Mouse (Mus musculus): ENCODE data around the gene Aen.
A peak's percentile ranks its signal among the peaks of the same experiment; 100 is the strongest.

Gene Aen

GRCm38 (mm10) chr7:78895653-78896333 is at the start of gene Aen:
Gene Aen (plus strand): TSS chr7:78895854.
- DNase-seq: peak; percentile 100

GRCm38 (mm10) chr7:78846066-78846716 is 49.5 kb upstream of the Aen start:
- no peak for DNase-seq

- peak; percentile 92 to 97 for DNase-seq
These were observed 48.8 kb upstream of the Aen start, which contains the start of gene Det1 for GRCm38 (mm10) chr7:78846737-78847434. Gene Det1 (minus strand): TSS chr7:78847263.

GRCm38 (mm10) chr7:78854051-78854450 is 41.6 kb upstream of the Aen start:
- DNase-seq: no peak

- no peak for DNase-seq
These were observed 40.5 kb upstream of the Aen start for GRCm38 (mm10) chr7:78855044-78855655.

GRCm38 (mm10) chr7:78863796-78864445 is 31.7 kb upstream of the Aen start:
- DNase-seq: no peak

- DNase-seq: no peak
These were observed 31.2 kb upstream of the Aen start for GRCm38 (mm10) chr7:78864446-78864802.

GRCm38 (mm10) chr7:78865212-78865949 is 30.3 kb upstream of the Aen start:
- no peak for DNase-seq

GRCm38 (mm10) chr7:78868731-78869130 is 26.9 kb upstream of the Aen start:
- DNase-seq: no peak

GRCm38 (mm10) chr7:78872366-78872765 is 23.3 kb upstream of the Aen start:
- no peak for DNase-seq

GRCm38 (mm10) chr7:78872831-78873230 is 22.8 kb upstream of the Aen start:
- no peak for DNase-seq

- no peak for DNase-seq
These were observed 13.8 kb upstream of the Aen start for GRCm38 (mm10) chr7:78881607-78882468.

- no peak for DNase-seq
These were observed 13.2 kb upstream of the Aen start for GRCm38 (mm10) chr7:78882469-78882837.

- DNase-seq: peak in 1 of 2 experiments; percentile 19
These were observed 12.5 kb upstream of the Aen start for GRCm38 (mm10) chr7:78883016-78883725.

GRCm38 (mm10) chr7:78883726-78884060 is 12.0 kb upstream of the Aen start:
- DNase-seq: no peak

GRCm38 (mm10) chr7:78884139-78884538 is 11.5 kb upstream of the Aen start:
- no peak for DNase-seq

GRCm38 (mm10) chr7:78885404-78885803 is 10.2 kb upstream of the Aen start:
- DNase-seq: no peak

- no peak for DNase-seq
These were observed 9.2 kb upstream of the Aen start for GRCm38 (mm10) chr7:78886496-78886895.

- DNase-seq: no peak
These were observed 8.2 kb upstream of the Aen start for GRCm38 (mm10) chr7:78887431-78887842.

- peak; percentile 74 to 94 for DNase-seq
These were observed 5.0 kb upstream of the Aen start for GRCm38 (mm10) chr7:78890641-78891040.

GRCm38 (mm10) chr7:78893917-78894316 is 1.7 kb upstream of the Aen start:
- DNase-seq: no peak

Data from kidney, postnatal 36 days (tissue).